Mouse (Mus musculus) layer of hippocampus, adult 18-20 months (tissue): ENCODE data around the gene Eml6. TPM values are rescaled to one million over a fixed set of nuclear protein-coding genes. Genes with fewer than 3 reads are reported as not detected.
A peak's percentile ranks its signal among the peaks of the same experiment; 100 is the strongest.
"Not testable (repeated sequence)": the region's sequence is repeated elsewhere in the genome, so short reads cannot be mapped to it uniquely, and the experiment has no call there.

Experiments used
- DNase-seq, 2 experiments: peaks; one replicate each; pipeline ENCODE4 v3.0.0; 2022; ENCODE audit warnings: low spot score in 2 of 2
- total RNA-seq, 2 experiments: library from RNA; stranded (reverse); gene quantifications; 2 replicates each; pipeline ENCODE4 v1.2.3; 2021

The Eml6 gene
- total RNA-seq, 2 experiments from 2014 or later: 22.2 to 22.9 TPM

GRCm38 (mm10) chr11:29861040-29861439 lies 164.8 kb downstream of the Eml6 start:
- no peak for DNase-seq

GRCm38 (mm10) chr11:29840606-29841227 lies 185.1 kb downstream of the Eml6 start:
- no peak for DNase-seq

GRCm38 (mm10) chr11:29839781-29840180 lies 186.1 kb downstream of the Eml6 start:
- no peak for DNase-seq

GRCm38 (mm10) chr11:29837066-29837465 lies 188.8 kb downstream of the Eml6 start:
- DNase-seq: no peak

- DNase-seq: peak in 1 of 2 experiments; percentile 51
Measured at GRCm38 (mm10) chr11:29827729-29828128, 198.1 kb downstream of the Eml6 start.

- DNase-seq: no peak
Measured at GRCm38 (mm10) chr11:29826001-29826400, 199.8 kb downstream of the Eml6 start.

GRCm38 (mm10) chr11:29825271-29825718 lies 200.5 kb downstream of the Eml6 start, which contains the start of gene 4931440F15Rik:
TSS of gene 4931440F15Rik (minus strand) at chr11:29825668.
- not testable (repeated sequence) for DNase-seq

- not testable (repeated sequence) for DNase-seq
Measured at GRCm38 (mm10) chr11:29824474-29825270, 201.2 kb downstream of the Eml6 start.

- no peak for DNase-seq
Measured at GRCm38 (mm10) chr11:29823141-29823540, 202.7 kb downstream of the Eml6 start.

- DNase-seq: no peak
Measured at GRCm38 (mm10) chr11:29815670-29816069, 210.2 kb downstream of the Eml6 start.

- DNase-seq: no peak
Measured at GRCm38 (mm10) chr11:29815261-29815660, 210.6 kb downstream of the Eml6 start.

- DNase-seq: no peak
Measured at GRCm38 (mm10) chr11:29813267-29813666, 212.6 kb downstream of the Eml6 start.

GRCm38 (mm10) chr11:29812475-29812874 lies 213.4 kb downstream of the Eml6 start:
- DNase-seq: no peak

GRCm38 (mm10) chr11:29810324-29810723 lies 215.5 kb downstream of the Eml6 start:
- DNase-seq: no peak

- no peak for DNase-seq
Measured at GRCm38 (mm10) chr11:29808981-29809589, 216.7 kb downstream of the Eml6 start.

- DNase-seq: peak in 1 of 2 experiments; percentile 47
Measured at GRCm38 (mm10) chr11:29808173-29808980, 217.5 kb downstream of the Eml6 start.

- no peak for DNase-seq
Measured at GRCm38 (mm10) chr11:29807325-29807724, 218.5 kb downstream of the Eml6 start.

GRCm38 (mm10) chr11:29801432-29802427 lies 224.1 kb downstream of the Eml6 start:
- no peak for DNase-seq

- no peak for DNase-seq
Measured at GRCm38 (mm10) chr11:29799839-29800238, 226.0 kb downstream of the Eml6 start.

GRCm38 (mm10) chr11:29795106-29795505 lies 230.7 kb downstream of the Eml6 start:
- peak; percentile 63 to 86 for DNase-seq
